Mouse (Mus musculus) liver (tissue): ENCODE data around the gene Nupr1.

ENCODE experiments used
- DNase-seq: peaks from one replicate; pipeline ENCODE4 v3.0.0-alpha.2; 2020; ENCODE audit warnings: mixed read lengths

Gene Nupr1

GRCm38 (mm10) chr7:126595890-126596289 lies 34.8 kb downstream of the Nupr1 start:
- DNase-seq = no peak

GRCm38 (mm10) chr7:126594862-126595561 lies 35.6 kb downstream of the Nupr1 start, which contains the start of gene Il27:
Gene Il27, minus strand, starts transcription at chr7:126594941.
- DNase-seq = no peak

- DNase-seq = peak; percentile 58
Measured at GRCm38 (mm10) chr7:126587779-126588178, 42.9 kb downstream of the Nupr1 start.

GRCm38 (mm10) chr7:126586839-126587238 lies 43.8 kb downstream of the Nupr1 start:
- no peak for DNase-seq

GRCm38 (mm10) chr7:126585717-126586116 lies 44.9 kb downstream of the Nupr1 start, which contains the start of gene Cln3:
Gene Cln3, minus strand, starts transcription at chr7:126585817.
- no peak for DNase-seq

- peak; percentile 26 for DNase-seq
Measured at GRCm38 (mm10) chr7:126584506-126584977, 46.1 kb downstream of the Nupr1 start, which contains the start of gene Apobr. Gene Apobr, plus strand, starts transcription at chr7:126584942.

- DNase-seq = no peak
Measured at GRCm38 (mm10) chr7:126583761-126584160, 46.9 kb downstream of the Nupr1 start.

GRCm38 (mm10) chr7:126583251-126583709 lies 47.4 kb downstream of the Nupr1 start:
- DNase-seq = peak; percentile 85

GRCm38 (mm10) chr7:126582759-126583158 lies 47.9 kb downstream of the Nupr1 start:
- DNase-seq = peak; percentile 36

GRCm38 (mm10) chr7:126581661-126582060 lies 49.0 kb downstream of the Nupr1 start:
- DNase-seq = no peak

- peak; percentile 50 for DNase-seq
Measured at GRCm38 (mm10) chr7:126579172-126579571, 51.5 kb downstream of the Nupr1 start.

- DNase-seq = peak; percentile 78
Measured at GRCm38 (mm10) chr7:126576946-126577345, 53.7 kb downstream of the Nupr1 start.
